Mouse (Mus musculus) subcutaneous adipose tissue, adult 2 months (tissue): ENCODE results near the gene Creb3. TPM values are rescaled to one million over a fixed set of nuclear protein-coding genes. Genes with fewer than 3 reads are reported as not detected.

Experiments used
- polyA plus RNA-seq: library from polyadenylated mRNA; depleted of rRNA; stranded (reverse); fragments of >200 nt; gene quantifications from 2 replicates; pipeline ENCODE4 v1.2.3, GENCODE M21; 2012; ENCODE audit warnings: low replicate concordance; rRNA removed

The Creb3 gene
- polyA plus RNA-seq, result 63.4 and 86.6 TPM in 2 replicates

DNA sequence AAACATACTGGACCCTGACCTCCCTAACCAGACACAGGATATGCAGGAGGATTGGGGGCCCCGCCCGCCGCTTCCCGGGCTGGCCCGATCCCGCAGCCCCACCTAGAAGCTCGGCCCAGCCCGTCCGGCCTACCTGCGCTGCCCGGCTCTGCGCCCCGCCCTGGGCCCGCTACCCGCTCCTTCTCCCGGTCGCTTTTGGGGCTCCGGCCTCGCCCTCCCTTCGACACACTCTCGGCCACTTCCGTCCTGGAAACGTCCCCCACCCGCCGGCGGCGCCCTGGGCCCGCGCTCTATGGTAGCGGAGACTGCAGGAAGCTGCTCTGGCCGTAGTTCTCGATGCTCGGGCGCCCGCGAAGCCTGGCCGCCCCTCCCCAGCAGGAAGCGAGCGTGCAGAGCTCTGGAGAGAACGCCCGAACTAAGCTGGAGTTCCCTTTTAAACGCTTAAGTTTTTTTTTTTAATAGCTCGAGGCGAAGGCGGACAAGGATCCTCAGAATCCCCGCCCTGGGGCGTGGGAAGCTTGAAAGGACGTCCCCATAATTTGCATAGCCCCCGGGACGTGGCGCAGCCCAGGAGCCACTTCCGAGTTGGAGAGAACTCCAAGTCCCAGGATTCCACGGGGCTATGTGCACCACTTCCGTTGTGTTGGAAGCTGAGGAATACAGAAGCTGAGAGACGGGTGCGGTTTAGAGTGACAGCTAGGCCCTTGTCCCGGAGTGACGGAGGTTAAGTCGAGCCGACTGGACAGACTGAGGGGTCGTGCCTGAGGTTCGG lies at the start of gene Creb3, which contains the start of gene Tln1:
TSS of gene Creb3 (plus strand) at position 336 of the 772 bp plus-strand sequence.
TSS of gene Tln1 (minus strand) at position 695 of the 772 bp plus-strand sequence.

DNA sequence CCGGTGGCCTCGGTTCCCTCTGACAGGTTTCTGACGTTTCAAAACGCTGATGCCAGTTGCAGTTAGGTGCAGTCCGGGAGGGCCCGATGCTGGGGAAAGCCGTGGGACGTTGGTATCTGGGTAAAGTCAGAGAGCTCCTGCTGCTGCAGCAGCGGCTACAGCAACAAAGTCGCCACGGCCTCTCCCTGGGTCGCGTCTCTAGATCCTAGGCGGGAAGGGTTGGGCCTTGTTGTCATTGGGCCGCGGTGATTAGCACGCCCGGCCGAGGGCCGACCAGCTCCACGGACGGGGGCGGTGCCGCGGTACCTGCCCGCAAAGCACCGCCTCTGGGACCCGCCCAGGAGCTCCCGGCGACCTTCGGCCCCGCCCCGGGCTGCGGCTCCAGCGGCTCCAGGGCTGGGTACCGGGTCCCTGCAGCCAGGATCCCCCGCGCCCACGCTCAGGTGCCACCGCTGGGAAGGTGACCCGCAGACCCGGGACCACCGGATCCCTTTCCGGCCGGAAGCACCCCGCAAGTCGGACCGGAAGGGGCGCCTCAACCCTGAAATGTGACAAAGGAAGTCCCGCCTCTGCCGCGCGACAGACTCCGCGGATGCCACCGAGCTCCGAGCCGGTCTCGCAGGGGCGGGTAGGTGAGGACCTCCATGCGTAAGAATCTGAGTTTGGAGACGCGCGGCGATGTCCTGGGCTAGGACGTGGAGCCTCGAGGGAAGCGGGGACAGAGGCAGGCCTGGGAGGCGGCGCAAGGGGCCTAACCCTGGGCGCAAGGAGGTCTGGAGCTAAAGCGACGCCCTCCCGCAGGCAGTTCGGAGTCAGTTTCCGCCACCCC lies 16.5 kb downstream of the Creb3 start, which contains the start of the genes Rgp1 and Gba2:
TSS of gene Rgp1 (plus strand) at position 340 of the 829 bp plus-strand sequence.
TSS of gene Gba2 (minus strand) at position 498 of the 829 bp plus-strand sequence.

DNA sequence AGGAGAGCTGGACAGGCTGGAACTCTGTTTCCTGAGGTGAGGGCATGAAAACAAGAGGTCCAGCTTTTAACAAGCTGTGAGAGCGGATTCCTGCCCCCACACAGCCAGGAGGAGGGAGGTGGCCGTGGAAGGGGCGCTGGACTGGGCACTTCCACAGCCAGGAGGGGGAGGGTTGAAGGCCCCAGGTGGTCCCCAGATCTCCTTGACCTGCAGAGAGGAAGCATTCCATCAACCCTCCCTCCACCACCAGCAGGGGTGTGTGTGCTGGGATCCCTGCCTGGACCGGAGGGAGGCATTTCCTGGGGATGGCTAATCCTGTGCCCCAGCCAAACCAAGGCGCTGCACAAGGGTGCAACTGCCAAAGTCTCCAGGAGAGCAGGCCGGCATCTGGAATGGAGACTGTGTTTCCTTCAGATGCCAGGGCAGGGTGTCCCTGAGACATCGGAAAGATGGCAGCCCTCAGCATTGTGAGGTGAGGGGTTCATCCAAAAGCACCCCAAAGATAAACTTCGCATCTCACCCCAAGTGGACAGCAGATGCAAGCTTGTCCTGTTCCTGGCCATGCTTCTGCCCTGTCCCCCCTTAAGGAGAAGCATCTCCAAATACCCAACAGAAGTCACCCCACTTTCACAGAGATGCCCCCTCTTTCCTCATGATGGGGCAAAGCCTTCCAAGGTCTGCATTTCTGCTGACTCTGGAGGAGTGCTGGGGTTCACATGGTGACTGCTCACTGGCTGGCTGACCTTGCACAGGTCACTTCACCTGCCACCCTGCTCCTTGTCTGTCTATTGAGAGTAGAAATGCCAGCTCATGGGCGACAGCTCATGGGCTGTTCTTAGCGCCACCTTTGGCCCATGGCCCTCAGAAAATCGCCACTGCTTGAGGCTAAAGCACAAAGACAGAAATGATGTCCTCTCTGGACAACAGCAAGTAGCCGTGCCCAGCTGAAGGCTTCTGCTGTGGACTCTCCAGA lies 22.6 kb downstream of the Creb3 start, which contains the start of gene Msmp:
TSS of gene Msmp (minus strand) at position 51 of the 973 bp plus-strand sequence.

Other genes starting within 250 kb of the Creb3 start
- 22.3 and 32.3 TPM in 2 replicates for gene Rusc2, start 180.4 kb upstream of the Creb3 start, polyA plus RNA-seq
- 0.45 TPM in 1 of 2 replicates, not detected in the other for gene Fam166b, start 133.2 kb upstream of the Creb3 start, polyA plus RNA-seq
- gene Tesk1, start 120.4 kb upstream of the Creb3 start, polyA plus RNA-seq, result 67.9 and 87.0 TPM in 2 replicates
- gene Cd72, start 107.7 kb upstream of the Creb3 start, polyA plus RNA-seq, result 2.8 and 10.4 TPM in 2 replicates
- 0.40 and 0.73 TPM in 2 replicates for gene Sit1, start 78.6 kb upstream of the Creb3 start, polyA plus RNA-seq
- 72.2 and 259 TPM in 2 replicates for gene Ccdc107, start 69.4 kb upstream of the Creb3 start, polyA plus RNA-seq
- gene Arhgef39, start 62.6 kb upstream of the Creb3 start, polyA plus RNA-seq, result 2.2 and 11.5 TPM in 2 replicates
- gene Car9, start 55.4 kb upstream of the Creb3 start, polyA plus RNA-seq, result 0.26 and 1.6 TPM in 2 replicates
- gene Tpm2, start 38.6 kb upstream of the Creb3 start, polyA plus RNA-seq, result 19.2 and 203 TPM in 2 replicates
- gene Tln1, start 359 bp downstream of the Creb3 start, polyA plus RNA-seq, result 119 and 185 TPM in 2 replicates
- gene Rgp1, start 16.4 kb downstream of the Creb3 start, polyA plus RNA-seq, result 73.9 and 79.3 TPM in 2 replicates
- gene Gba2, start 16.5 kb downstream of the Creb3 start, polyA plus RNA-seq, result 29.8 and 35.8 TPM in 2 replicates
- gene Msmp, start 22.2 kb downstream of the Creb3 start, polyA plus RNA-seq, result 0.62 and 3.8 TPM in 2 replicates
- gene Npr2, start 69.6 kb downstream of the Creb3 start, polyA plus RNA-seq, result 94.7 and 95.6 TPM in 2 replicates
- gene Spag8, start 91.3 kb downstream of the Creb3 start, polyA plus RNA-seq, result 0.69 and 1.1 TPM in 2 replicates
- gene Hint2, start 94.1 kb downstream of the Creb3 start, polyA plus RNA-seq, result 105 and 166 TPM in 2 replicates
- 14.5 and 16.6 TPM in 2 replicates for gene Tmem8b, start 106.6 kb downstream of the Creb3 start, polyA plus RNA-seq
- 0.07 and 0.10 TPM in 2 replicates for gene Fam221b, start 106.8 kb downstream of the Creb3 start, polyA plus RNA-seq
- not detected in 2 replicates for gene Olfr70, start 138.5 kb downstream of the Creb3 start, polyA plus RNA-seq
- not detected in 2 replicates for gene Olfr71, start 147.9 kb downstream of the Creb3 start, polyA plus RNA-seq
- 8.2 and 78.2 TPM in 2 replicates for gene Hrct1, start 164.9 kb downstream of the Creb3 start, polyA plus RNA-seq
- 3.1 and 20.2 TPM in 2 replicates for gene Spaar, start 167.7 kb downstream of the Creb3 start, polyA plus RNA-seq
- 0.13 TPM in 1 of 2 replicates, not detected in the other for gene Olfr159, start 208.7 kb downstream of the Creb3 start, polyA plus RNA-seq